Mouse (Mus musculus) intestine, embryonic 15.5 days (tissue): ENCODE data around the gene Ces1a. TPM values are rescaled to one million over a fixed set of nuclear protein-coding genes. Genes with fewer than 3 reads are reported as not detected.

Experiments
- ATAC-seq: fragments of 200-750 bp; cut with Nextera tagmentation; 2 replicates; pipeline ENCODE4 v1.8.0; 2017; ENCODE audit warnings: moderate TSS enrichment, moderate library complexity
- H3K27ac ChIP-seq: fragments of 300-500 bp; sonication (generic); 2 replicates; pipeline ENCODE4 v1.5.1; 2015; ENCODE audit warnings: mild to moderate bottlenecking, inconsistent platforms
- H3K27me3 ChIP-seq: fragments of 300-500 bp; sonication (generic); replicated peaks from 2 replicates; pipeline ENCODE4 v1.6.1; 2015; ENCODE audit warnings: inconsistent platforms
- H3K36me3 ChIP-seq: fragments of 300-500 bp; sonication (generic); 2 replicates; pipeline ENCODE4 v1.6.1; 2015; ENCODE audit warnings: inconsistent platforms
- H3K4me1 ChIP-seq: fragments of 300-500 bp; sonication (generic); replicated peaks from 2 replicates; pipeline ENCODE4 v1.6.1; 2015; ENCODE audit warnings: inconsistent platforms
- H3K4me2 ChIP-seq: fragments of 300-500 bp; sonication (generic); replicated peaks from 2 replicates; pipeline ENCODE4 v1.6.1; 2015; ENCODE audit warnings: mild to moderate bottlenecking, inconsistent platforms
- H3K4me3 ChIP-seq: fragments of 300-500 bp; sonication (generic); replicated peaks from 2 replicates; pipeline ENCODE4 v1.5.1; 2015; ENCODE audit warnings: inconsistent platforms
- H3K9ac ChIP-seq: fragments of 300-500 bp; sonication (generic); 2 replicates; pipeline ENCODE4 v1.6.1; 2015; ENCODE audit warnings: inconsistent platforms
- H3K9me3 ChIP-seq: fragments of 300-500 bp; sonication (generic); 2 replicates; pipeline ENCODE4 v1.6.1; 2016; ENCODE audit warnings: inconsistent platforms
- WGBS: fragments of 180-500 bp; shearing (Covaris S2); methylation state at CpG from one replicate; pipeline ENCODE4 v1.1.7; 2015; 5-methylcytosine and 5-hydroxymethylcytosine counted together
- polyA plus RNA-seq: library from polyadenylated mRNA; unstranded; fragments of >200 nt; fragmentation: Nextera tagmentation; extraction: Ambion mirVana; gene quantifications from 2 replicates; pipeline ENCODE4 v1.2.1, GENCODE M21; 2015

The Ces1a gene
- polyA plus RNA-seq, 1 experiment from 2014 or later: not detected

DNA sequence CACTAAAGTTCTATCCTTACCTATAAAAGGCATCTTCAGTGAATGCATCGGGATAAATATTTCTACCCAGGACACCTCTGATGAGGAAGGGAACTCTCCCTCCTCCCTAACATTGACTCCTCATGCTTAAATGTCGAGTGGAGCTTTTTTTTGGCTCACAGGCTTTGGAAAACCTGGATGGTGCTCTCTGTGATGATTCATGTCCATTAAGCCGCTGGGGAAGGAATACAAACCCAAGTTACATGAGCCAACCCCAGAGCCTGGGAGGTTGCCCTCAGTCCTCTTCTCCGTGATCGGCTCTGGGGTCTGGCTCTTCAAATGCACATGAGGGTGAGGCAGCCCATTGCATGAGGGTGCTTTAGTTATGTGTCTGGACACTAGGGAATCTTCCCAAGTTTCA is 71.3 kb downstream of the Ces1a start:
- 0 out of 2 replicates have a peak, but pooled peaks cover 3% of the 10 kb centered on the region for H3K4me1 ChIP-seq
- H3K27me3 ChIP-seq: no peaks in the 10 kb centered on the region; the same call in 1 of the 2 replicates
- H3K4me2 ChIP-seq: no peak overlapping the region
- H3K36me3 ChIP-seq: no peaks in the 10 kb centered on the region
- 81% methylated on average over 5 of the region's 5 CpGs for WGBS
- no peak overlapping the region for H3K9ac ChIP-seq
- H3K9me3 ChIP-seq: no peaks in the 10 kb centered on the region
- ATAC-seq: no peak
- no peak overlapping the region for H3K27ac ChIP-seq
- H3K4me3 ChIP-seq: no peak overlapping the region

DNA sequence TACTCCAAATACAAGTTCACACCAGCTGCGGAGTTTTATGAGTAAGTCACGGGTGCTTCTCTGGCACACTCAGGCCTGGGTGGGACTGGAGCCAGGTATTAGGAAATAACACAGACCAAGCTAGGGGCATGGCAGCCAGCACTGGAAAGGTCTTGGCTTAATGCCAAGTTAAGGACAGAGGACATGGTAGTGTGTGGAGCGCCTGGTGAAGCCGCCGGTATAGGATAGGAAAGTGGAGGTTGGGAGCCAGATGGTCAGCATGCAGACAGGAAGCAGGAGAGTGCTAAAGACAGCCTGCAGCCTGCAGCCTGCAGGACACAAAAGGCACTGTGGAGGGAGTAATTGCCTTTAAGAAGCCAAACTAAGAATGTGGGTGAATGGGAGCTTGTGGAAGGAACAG is 75.0 kb downstream of the Ces1a start:
- Histone ChIP-seq H3K36me3 (no peaks in the 10 kb centered on the region), H3K4me2 (no peak overlapping the region), H3K9ac (no peak overlapping the region), H3K4me1 (0 out of 2 replicates have a peak, but pooled peaks cover 3% of the 10 kb centered on the region), H3K27me3 (no peaks in the 10 kb centered on the region; the same call in 1 of the 2 replicates), H3K4me3 (no peak overlapping the region), H3K9me3 (no peaks in the 10 kb centered on the region), H3K27ac (no peak overlapping the region)
- peak; percentile 47 for ATAC-seq
- WGBS: 37% methylated on average over 5 of the region's 5 CpGs

Other genes with a start within 250 kb of the Ces1a start
- gene Mmp2, start 220.9 kb downstream of the Ces1a start, polyA plus RNA-seq: 150 and 159 TPM in 2 replicates
- 6.7 and 6.8 TPM in 2 replicates for gene Lpcat2, start 192.9 kb downstream of the Ces1a start, polyA plus RNA-seq
- gene Capns2, start 146.8 kb downstream of the Ces1a start, polyA plus RNA-seq: not detected in 2 replicates
- 0.71 and 1.3 TPM in 2 replicates for gene Slc6a2, start 88.1 kb downstream of the Ces1a start, polyA plus RNA-seq
- 0.14 and 0.16 TPM in 2 replicates for gene Ces1b, start 31.8 kb upstream of the Ces1a start, polyA plus RNA-seq
- 1.2 and 1.9 TPM in 2 replicates for gene Ces1c, start 83.1 kb upstream of the Ces1a start, polyA plus RNA-seq
- 1.5 TPM in 2 replicates for gene Ces1d, start 149.6 kb upstream of the Ces1a start, polyA plus RNA-seq
- gene Ces1e, start 181.4 kb upstream of the Ces1a start, polyA plus RNA-seq: 1.7 and 2.8 TPM in 2 replicates
- 0.11 and 0.14 TPM in 2 replicates for gene Ces1f, start 231.6 kb upstream of the Ces1a start, polyA plus RNA-seq